ENCODE assay signal across 11 mouse cellular contexts in the genomic region with DNA sequence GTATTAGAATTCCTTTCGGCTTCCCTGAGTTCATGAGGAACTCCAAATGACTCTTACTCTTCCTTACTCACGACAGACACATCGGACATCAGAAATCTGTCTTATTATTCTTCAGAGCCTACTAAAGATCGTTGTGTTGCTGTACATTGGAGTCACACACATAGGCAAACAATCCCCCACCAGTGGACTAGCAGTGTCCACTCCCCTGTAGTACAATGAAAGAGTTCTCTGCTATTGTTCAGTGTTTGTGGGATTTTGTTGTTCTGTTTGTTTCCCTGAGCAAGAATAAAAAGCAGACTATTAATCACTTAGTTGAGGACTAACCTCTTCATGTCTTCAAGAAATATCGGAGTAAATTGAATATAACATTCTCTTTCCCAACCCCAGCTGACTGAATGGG. TPM values are rescaled to one million over a fixed set of nuclear protein-coding genes. Genes with fewer than 3 reads are reported as not detected.
A peak's percentile ranks its signal among the peaks of the same experiment; 100 is the strongest.
DNase-seq lines count a peak whose midpoint lies in the region; ATAC-seq and TF ChIP-seq lines count a peak whose summit lies in the region.
"Had no signal": no experiment of that assay in that cellular context is flagged by ENCODE, and none has a peak within 500 bp of the region (broad histone marks: within the 10 kb centered on the region; RNA-seq: fewer than 3 reads in every experiment).

No protein-coding gene starts in this region.

- intact Hi-C loops in heart, postnatal 25 days (cut with DNase I): loop anchor here (5.0 kb wide), 2 partner anchors 328 to 1406 kb away; a partner anchor contains a TSS

- H3K4me2 ChIP-seq in kidney, postnatal 0 days (ENCODE audit: low read length): peak overlapping the region; percentile 66; the same call in 1 of the 2 replicates
- peak overlapping the region; percentile 66; the same call in 1 of the 2 replicates for H3K4me2 ChIP-seq in embryonic facial prominence, embryonic 14.5 days (ENCODE audit: low read depth, low read length)
- H3K4me2 ChIP-seq in liver, embryonic 13.5 days: peak overlapping the region; percentile 73

- no peaks in the 10 kb centered on the region for H3K9me3 ChIP-seq in heart, embryonic 10.5 days
- H3K9me3 ChIP-seq in kidney, postnatal 0 days (replicated peaks; ENCODE audit: low read length): no peaks in the 10 kb centered on the region
- no peaks in the 10 kb centered on the region for H3K9me3 ChIP-seq in embryonic facial prominence, embryonic 14.5 days (ENCODE audit: control insufficient read depth, low read length)
- H3K9me3 ChIP-seq in liver, embryonic 13.5 days (replicated peaks): no peaks in the 10 kb centered on the region

- peaks cover 16% of the 10 kb centered on the region; the same call in 1 of the 2 replicates for H3K4me1 ChIP-seq in heart, embryonic 10.5 days
- 0 out of 2 replicates have a peak, but pooled peaks cover 3% of the 10 kb centered on the region for H3K4me1 ChIP-seq in kidney, postnatal 0 days (replicated peaks; ENCODE audit: insufficient read depth, low read length)
- H3K4me1 ChIP-seq in kidney, adult 2 months (ENCODE audit: control insufficient read depth, insufficient read depth, low read length): peaks cover 3% of the 10 kb centered on the region; the same call in 1 of the 2 replicates
- peaks cover 11% of the 10 kb centered on the region for H3K4me1 ChIP-seq in embryonic facial prominence, embryonic 14.5 days (ENCODE audit: control insufficient read depth, insufficient read depth, low read length)
- H3K4me1 ChIP-seq in liver, embryonic 13.5 days (replicated peaks): peaks cover 46% of the 10 kb centered on the region

- no peaks in the 10 kb centered on the region for H3K36me3 ChIP-seq in heart, embryonic 10.5 days
- H3K36me3 ChIP-seq in kidney, postnatal 0 days (ENCODE audit: insufficient read depth, low read length): no peaks in the 10 kb centered on the region
- no peaks in the 10 kb centered on the region for H3K36me3 ChIP-seq in kidney, adult 2 months (ENCODE audit: control insufficient read depth, insufficient read depth, low read length)
- H3K36me3 ChIP-seq in embryonic facial prominence, embryonic 14.5 days (ENCODE audit: control insufficient read depth, insufficient read depth, low read length): no peaks in the 10 kb centered on the region
- no peaks in the 10 kb centered on the region for H3K36me3 ChIP-seq in liver, embryonic 13.5 days

- no peaks in the 10 kb centered on the region for H3K27me3 ChIP-seq in heart, embryonic 10.5 days (ENCODE audit: insufficient read depth, poor library complexity, severe bottlenecking)
- H3K27me3 ChIP-seq in kidney, postnatal 0 days (ENCODE audit: insufficient read depth, low read length): no peaks in the 10 kb centered on the region
- H3K27me3 ChIP-seq in kidney, adult 2 months (replicated peaks; ENCODE audit: control insufficient read depth, insufficient read depth, low read length): no peaks in the 10 kb centered on the region
- H3K27me3 ChIP-seq in embryonic facial prominence, embryonic 14.5 days (replicated peaks; ENCODE audit: control insufficient read depth, insufficient read depth, low read length): no peaks in the 10 kb centered on the region
- no peaks in the 10 kb centered on the region for H3K27me3 ChIP-seq in liver, embryonic 13.5 days

- no peak overlapping the region for H3K9ac ChIP-seq in kidney, postnatal 0 days (ENCODE audit: low read depth, low read length)
- no peak overlapping the region for H3K9ac ChIP-seq in embryonic facial prominence, embryonic 14.5 days (ENCODE audit: low read depth, low read length)
- H3K9ac ChIP-seq in liver, embryonic 13.5 days: peak overlapping the region; percentile 26; the same call in 1 of the 2 replicates

- 58% methylated on average over 5 of the region's 5 CpGs for WGBS in heart, embryonic 10.5 days
- 61% methylated on average over 5 of the region's 5 CpGs for WGBS in kidney, postnatal 0 days
- WGBS in kidney, adult 2 months: 67% methylated on average over 5 of the region's 5 CpGs
- WGBS in embryonic facial prominence, embryonic 14.5 days: 64% methylated on average over 5 of the region's 5 CpGs
- 60% methylated on average over 5 of the region's 5 CpGs for WGBS in liver, embryonic 13.5 days (ENCODE audit: insufficient replicate concordance)

- peak overlapping the region; percentile 73; the same call in 1 of the 2 replicates for H3K4me3 ChIP-seq in heart, embryonic 10.5 days
- H3K4me3 ChIP-seq in kidney, postnatal 0 days (replicated peaks; ENCODE audit: low read depth, low read length): no peak overlapping the region
- H3K4me3 ChIP-seq in kidney, adult 2 months (ENCODE audit: insufficient read depth, low read depth, low read length): no peak overlapping the region
- H3K4me3 ChIP-seq in embryonic facial prominence, embryonic 14.5 days (ENCODE audit: low read depth, low read length): peak overlapping the region; percentile 57
- H3K4me3 ChIP-seq in liver, embryonic 13.5 days (replicated peaks): peak overlapping the region; percentile 33; the same call in 1 of the 2 replicates

- no peak for DNase-seq in heart, embryonic 10.5 days (ENCODE audit: low spot score)
- no peak for DNase-seq in heart, postnatal 25 days (ENCODE audit: low spot score)
- no peak for DNase-seq in kidney, postnatal 0 days (ENCODE audit: low spot score)
- no peak for DNase-seq in kidney, adult 2 months
- no peak for DNase-seq in embryonic facial prominence, embryonic 14.5 days (ENCODE audit: low spot score)
- DNase-seq in liver, embryonic 13.5 days: no peak
- no peak for DNase-seq in adrenal gland, postnatal 25 days
- no peak for DNase-seq in left cerebral cortex, adult 8-10 months (ENCODE audit: low spot score in 2 of 2)
- DNase-seq: gastrocnemius, adult 2 months had no signal

- no peak overlapping the region for H3K27ac ChIP-seq in heart, embryonic 10.5 days
- no peak overlapping the region for H3K27ac ChIP-seq in kidney, postnatal 0 days
- no peak overlapping the region for H3K27ac ChIP-seq in kidney, adult 2 months (ENCODE audit: insufficient read depth, low read depth, low read length)
- H3K27ac ChIP-seq in embryonic facial prominence, embryonic 14.5 days (replicated peaks; ENCODE audit: low read depth, low read length): no peak overlapping the region
- H3K27ac ChIP-seq in liver, embryonic 13.5 days: no peak overlapping the region

- TF ChIP-seq POLR2A in kidney, adult 2 months (IDR thresholded peaks at IDR 0.05; ENCODE audit: low read depth, low read length): no peak

- ATAC-seq in kidney, postnatal 0 days (replicated peaks; ENCODE audit: low FRiP score, low read depth): no peak
- no peak for ATAC-seq in embryonic facial prominence, embryonic 14.5 days (ENCODE audit: low read depth)
- ATAC-seq in liver, embryonic 13.5 days (ENCODE audit: low read depth): no peak

- no peak for TF ChIP-seq CTCF in kidney, postnatal 0 days (IDR thresholded peaks at IDR 0.05; ENCODE audit: low read depth)
- no peak for TF ChIP-seq CTCF in kidney, adult 2 months (conservative IDR thresholded peaks at IDR 0.05; ENCODE audit: insufficient read depth, insufficient read length, low read depth, low read length)

RNA-seq across cellular contexts. Expression of a gene that starts 10.1 kb away (rescaled TPM):
- 10.1 and 13.0 TPM in 2 replicates for polyA plus RNA-seq in heart, embryonic 10.5 days (2016; fragmentation: Nextera tagmentation; extraction: Ambion mirVana)
- 1 to 10 TPM; 3.9 to 4.4 TPM for total RNA-seq in heart, postnatal 25 days (2021)
- polyA plus RNA-seq in kidney, postnatal 0 days (2015; fragmentation: Nextera tagmentation; extraction: Ambion mirVana): 10.0 and 10.4 TPM in 2 replicates
- 3.3 and 3.9 TPM in 2 replicates for polyA plus RNA-seq in kidney, adult 2 months (2012; rRNA removed)
- 10.3 and 11.6 TPM in 2 replicates for polyA plus RNA-seq in embryonic facial prominence, embryonic 14.5 days (2014; fragmentation: Nextera tagmentation; extraction: Ambion mirVana)
- 8.3 and 9.1 TPM in 2 replicates for polyA plus RNA-seq in liver, embryonic 13.5 days (2015; fragmentation: Nextera tagmentation; extraction: Ambion mirVana)
- 6.4 and 6.9 TPM in 2 replicates for total RNA-seq in adrenal gland, postnatal 25 days (2021)
- total RNA-seq in left cerebral cortex, adult 8-10 months (2022): 1 to 10 TPM; 8.1 to 9.3 (median 8.6) TPM

RNA-seq across cellular contexts. Expression of a gene that starts 31.9 kb away (rescaled TPM):
- polyA plus RNA-seq in heart, embryonic 10.5 days (2016; fragmentation: Nextera tagmentation; extraction: Ambion mirVana): 0.04 and 0.96 TPM in 2 replicates
- not detected for total RNA-seq in heart, postnatal 25 days (2021)
- 0.06 TPM in 1 of 2 replicates, not detected in the other for polyA plus RNA-seq in kidney, postnatal 0 days (2015; fragmentation: Nextera tagmentation; extraction: Ambion mirVana)
- polyA plus RNA-seq in kidney, adult 2 months (2012; rRNA removed): not detected in 2 replicates
- polyA plus RNA-seq in embryonic facial prominence, embryonic 14.5 days (2014; fragmentation: Nextera tagmentation; extraction: Ambion mirVana): 0.18 TPM in 1 of 2 replicates, not detected in the other
- polyA plus RNA-seq in liver, embryonic 13.5 days (2015; fragmentation: Nextera tagmentation; extraction: Ambion mirVana): 1.5 and 2.0 TPM in 2 replicates
- not detected in 2 replicates for total RNA-seq in adrenal gland, postnatal 25 days (2021)
- total RNA-seq in left cerebral cortex, adult 8-10 months (2022): under 1 TPM in 2 of 4 experiments, not detected in 2; 0.09 to 0.13 TPM
- total RNA-seq: gastrocnemius, adult 2 months; liver, adult 2 months had no signal
- polyA plus RNA-seq: C2C12; liver, adult 2 months had no signal

RNA-seq across cellular contexts. Expression of a gene that starts 54.9 kb away (rescaled TPM):
- 0.30 and 0.75 TPM in 2 replicates for polyA plus RNA-seq in heart, embryonic 10.5 days (2016; fragmentation: Nextera tagmentation; extraction: Ambion mirVana)
- not detected for total RNA-seq in heart, postnatal 25 days (2021)
- polyA plus RNA-seq in kidney, postnatal 0 days (2015; fragmentation: Nextera tagmentation; extraction: Ambion mirVana): 0.13 and 0.28 TPM in 2 replicates
- not detected in 2 replicates for polyA plus RNA-seq in kidney, adult 2 months (2012; rRNA removed)
- polyA plus RNA-seq in embryonic facial prominence, embryonic 14.5 days (2014; fragmentation: Nextera tagmentation; extraction: Ambion mirVana): 0.40 and 0.51 TPM in 2 replicates
- not detected in 2 replicates for polyA plus RNA-seq in liver, embryonic 13.5 days (2015; fragmentation: Nextera tagmentation; extraction: Ambion mirVana)
- total RNA-seq in adrenal gland, postnatal 25 days (2021): not detected in 2 replicates
- 1 to 10 TPM in 2 of 4 experiments, under 1 TPM in 2; 0.63 to 1.1 (median 0.99) TPM for total RNA-seq in left cerebral cortex, adult 8-10 months (2022)
- total RNA-seq: gastrocnemius, adult 2 months; liver, adult 2 months had no signal
- polyA plus RNA-seq: liver, adult 2 months had no signal

Comparison
In these comparisons a context has a peak if more than half of its experiments do, and no peak if none do; other contexts are left out.
1. H3K4me3 ChIP-seq: peak in heart, embryonic 10.5 days (single experiment), embryonic facial prominence, embryonic 14.5 days (single experiment) and liver, embryonic 13.5 days (single experiment); none in kidney, postnatal 0 days (single experiment) and kidney, adult 2 months (single experiment).
2. Peak in every context shown above with its lines, with median percentiles within 50 percentile points of each other: H3K4me2 ChIP-seq.